Mouse (Mus musculus): Measurements from ENCODE around the gene Arhgap44.

Gene Arhgap44

DNA sequence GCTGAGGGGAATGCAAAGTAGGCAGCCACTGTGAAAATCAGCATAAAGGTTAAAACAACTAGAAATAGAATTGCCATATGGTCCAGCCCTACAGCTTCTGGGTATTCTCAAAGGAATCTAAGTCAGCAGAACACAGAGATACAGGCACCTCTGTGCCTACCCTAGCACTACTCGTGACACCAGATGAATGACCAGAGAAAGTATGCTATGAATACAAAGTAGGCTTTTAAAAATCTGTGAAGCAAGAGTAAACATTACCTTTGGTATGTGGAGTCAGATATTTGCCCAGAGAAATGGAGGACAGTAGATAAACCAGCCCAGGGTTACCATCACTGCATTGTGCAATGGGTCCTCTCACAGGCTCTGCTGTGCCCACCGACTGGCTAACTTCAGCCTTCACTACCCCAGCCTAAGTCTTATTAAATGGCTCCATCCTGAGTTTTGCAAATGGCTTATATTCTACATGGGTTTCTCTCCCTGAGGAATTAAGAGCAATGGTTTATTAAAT lies 25.6 kb downstream of the Arhgap44 start:
- no peak for DNase-seq (ENCODE audit: low spot score)

DNA sequence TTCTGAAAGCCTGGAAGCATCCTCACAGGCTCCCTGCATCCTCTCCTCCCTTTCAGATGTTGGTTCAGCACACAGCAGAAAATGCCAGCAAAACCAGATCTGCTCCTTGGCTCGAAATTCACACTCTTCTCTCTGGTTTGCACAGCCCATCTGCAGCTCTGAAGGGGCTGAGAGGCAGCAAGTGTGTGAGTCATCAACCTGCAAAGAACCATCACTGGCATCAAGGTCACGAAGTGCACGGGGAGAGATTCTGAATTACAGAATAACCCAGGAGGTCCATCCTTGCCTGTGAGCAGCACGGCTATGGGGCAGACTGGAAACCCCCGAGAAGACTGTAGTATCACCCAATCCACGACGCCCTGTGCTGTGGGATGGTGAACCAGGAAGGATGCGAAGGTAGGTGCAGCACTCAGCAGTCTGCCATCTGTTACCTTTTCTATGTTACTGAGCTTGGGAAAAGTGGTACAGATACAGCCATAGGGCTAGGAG lies 27.5 kb downstream of the Arhgap44 start:
- no peak for DNase-seq (ENCODE audit: low spot score)

DNA sequence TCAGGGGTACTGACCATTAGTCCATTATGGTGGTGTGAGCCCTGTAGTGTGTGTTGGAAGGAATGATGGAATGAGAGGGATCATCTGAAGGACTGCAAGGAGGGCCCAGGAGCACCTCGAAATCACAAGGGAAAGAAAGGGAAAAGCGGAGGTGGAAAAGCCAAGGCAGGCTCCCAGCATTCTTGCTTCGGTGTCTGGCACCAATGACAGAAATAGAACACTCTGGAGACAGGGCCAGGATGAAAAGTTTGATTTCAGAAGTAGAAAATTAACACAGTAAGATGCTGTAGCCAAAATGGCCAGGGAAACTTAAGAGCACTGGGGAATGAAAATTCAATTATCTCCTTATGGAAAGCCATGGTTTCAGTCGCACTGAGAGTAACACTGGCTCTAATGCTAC lies 29.1 kb downstream of the Arhgap44 start:
- no peak for DNase-seq (ENCODE audit: low spot score)

DNA sequence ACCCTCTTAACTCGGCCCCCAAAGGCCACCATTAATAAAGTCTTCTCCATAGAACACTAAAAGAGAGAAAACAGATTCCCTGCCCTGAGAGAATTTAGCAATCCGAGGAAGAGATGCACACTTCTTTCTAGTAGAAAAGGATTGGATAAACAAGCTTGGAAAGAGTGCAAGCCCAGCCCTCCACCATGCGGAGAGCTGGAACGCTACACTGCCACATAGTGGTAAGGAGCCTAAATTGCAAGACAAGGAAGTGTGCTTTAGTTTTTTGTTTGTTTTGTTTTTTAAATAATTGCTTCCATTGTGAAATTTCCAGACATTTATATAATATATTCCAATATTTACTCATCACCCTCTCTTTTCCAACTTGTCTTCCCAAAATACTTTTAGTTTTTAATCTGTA lies 33.7 kb downstream of the Arhgap44 start:
- no peak for DNase-seq (ENCODE audit: low spot score)

DNA sequence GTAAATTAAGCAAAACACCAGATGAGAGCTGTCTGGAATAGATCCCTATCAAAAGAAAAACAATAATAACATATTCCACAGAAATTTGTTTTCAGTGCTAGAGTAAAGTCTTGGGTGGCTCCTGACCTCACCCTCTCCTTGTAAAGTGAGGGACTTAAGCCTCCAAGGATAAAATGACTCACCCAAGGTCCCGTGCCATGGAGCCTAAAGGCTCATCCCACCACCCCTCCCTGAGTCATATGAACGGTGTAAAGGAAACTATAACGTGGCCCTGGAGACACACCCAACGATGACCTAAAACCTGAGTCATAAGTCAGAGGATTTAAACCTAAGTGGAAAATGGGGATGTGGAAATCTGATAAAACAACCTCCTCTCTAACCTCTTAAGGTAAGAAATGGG lies 34.1 kb downstream of the Arhgap44 start:
- DNase-seq (ENCODE audit: low spot score): no peak

DNA sequence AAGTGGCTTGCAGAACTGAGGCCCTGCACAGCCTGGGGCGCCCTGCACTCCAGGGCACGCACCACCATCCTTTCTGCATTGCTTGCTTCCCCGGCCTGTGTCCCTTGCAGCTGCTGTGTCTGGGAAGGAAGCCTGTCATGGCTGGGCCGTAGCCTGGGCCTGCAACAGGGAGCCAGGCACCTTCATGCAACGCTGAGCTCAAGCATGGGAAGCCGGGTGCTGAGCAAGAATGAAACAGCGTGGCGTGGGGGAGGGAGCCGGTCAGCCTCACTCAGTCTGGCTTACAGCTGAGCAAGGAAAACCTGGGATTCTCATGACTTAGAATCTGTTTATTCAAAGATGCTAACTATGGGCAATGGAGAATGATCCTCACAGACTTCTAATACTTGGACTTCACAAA lies 36.2 kb downstream of the Arhgap44 start:
- DNase-seq (ENCODE audit: low spot score): no peak

DNA sequence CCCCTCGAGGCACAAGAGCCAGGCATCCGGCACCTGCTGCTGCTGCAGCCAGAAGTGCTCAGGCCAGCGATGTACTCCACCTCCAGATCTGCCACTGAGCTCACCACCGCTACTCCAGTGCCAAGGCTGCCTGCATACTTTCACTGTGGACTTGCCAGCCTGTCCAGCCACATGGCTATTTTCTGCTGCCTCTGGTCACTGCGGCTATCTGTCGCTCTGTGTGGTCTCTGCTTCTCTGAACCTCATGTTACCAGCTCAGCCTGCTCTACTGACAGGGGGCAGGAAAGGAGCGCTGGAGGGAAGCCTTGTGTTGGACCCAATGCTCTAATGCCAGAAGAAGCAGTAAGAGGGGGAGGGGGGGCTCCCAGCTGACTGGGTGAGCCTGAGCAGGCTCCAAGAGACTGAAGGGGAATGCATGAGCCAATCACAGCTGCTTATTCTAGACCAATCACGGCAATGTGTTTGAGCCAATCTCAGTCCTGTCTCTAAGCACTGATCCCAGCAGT lies 37.8 kb downstream of the Arhgap44 start:
- no peak for DNase-seq (ENCODE audit: low spot score)

DNA sequence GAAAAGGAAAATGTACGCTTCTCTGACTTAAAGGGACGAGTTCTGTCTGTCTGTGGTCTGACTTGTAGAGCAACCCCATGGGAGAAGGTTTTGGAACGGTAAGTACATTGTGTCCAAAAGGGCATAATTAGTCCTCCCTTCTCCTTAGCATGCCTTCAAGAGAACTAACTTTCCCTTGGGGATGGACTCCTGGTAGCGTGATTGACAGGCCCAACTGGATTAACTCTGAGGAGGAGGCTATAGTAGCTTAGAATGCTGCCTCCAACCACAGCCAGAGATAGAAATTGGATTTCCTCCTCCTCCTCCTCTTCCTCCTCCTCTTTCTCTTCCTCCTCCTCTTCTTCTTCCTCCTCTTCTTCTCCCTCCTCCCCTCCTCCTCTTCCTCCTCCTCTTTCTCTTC lies 42.5 kb downstream of the Arhgap44 start:
- no peak for DNase-seq (ENCODE audit: low spot score)

DNA sequence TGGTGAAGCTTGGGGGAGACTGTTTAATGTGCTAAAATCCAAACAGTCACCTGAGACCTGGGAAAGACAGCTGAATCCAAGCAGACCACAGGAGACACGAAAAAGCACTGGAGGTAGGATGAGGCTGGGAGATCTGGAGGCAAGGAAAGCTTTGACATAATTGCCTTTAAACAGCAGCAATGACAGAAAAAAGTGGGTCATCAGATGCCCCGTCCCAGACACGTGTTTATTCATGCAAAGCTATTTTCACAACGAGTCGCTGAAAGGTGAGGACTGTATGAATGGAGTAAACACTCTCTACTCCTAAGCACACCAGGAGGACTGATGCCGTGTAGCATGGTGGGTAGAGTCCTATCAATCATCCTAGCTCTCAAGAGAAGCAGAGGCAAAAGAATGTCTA lies 47.0 kb downstream of the Arhgap44 start:
- no peak for DNase-seq (ENCODE audit: low spot score)

DNA sequence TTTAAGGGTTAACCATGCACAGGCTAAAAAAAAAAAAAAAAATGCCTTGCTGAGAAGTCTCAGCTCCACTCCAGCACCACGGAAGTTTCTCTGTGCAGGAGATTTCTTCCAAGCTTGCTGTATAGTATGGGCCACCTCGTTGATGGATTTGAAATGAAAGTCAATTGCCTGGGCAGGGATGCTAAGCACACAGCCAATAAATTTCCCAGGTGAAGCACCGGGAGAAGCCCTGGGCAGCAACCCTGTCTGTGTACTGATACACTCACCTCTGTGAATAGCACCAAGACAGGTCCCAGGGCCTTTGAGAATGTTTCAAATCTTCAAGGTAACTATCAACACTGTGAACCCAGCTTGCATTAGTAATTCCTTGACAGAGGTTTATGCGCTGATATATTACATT lies 50.7 kb downstream of the Arhgap44 start:
- no peak for DNase-seq (ENCODE audit: low spot score)

DNA sequence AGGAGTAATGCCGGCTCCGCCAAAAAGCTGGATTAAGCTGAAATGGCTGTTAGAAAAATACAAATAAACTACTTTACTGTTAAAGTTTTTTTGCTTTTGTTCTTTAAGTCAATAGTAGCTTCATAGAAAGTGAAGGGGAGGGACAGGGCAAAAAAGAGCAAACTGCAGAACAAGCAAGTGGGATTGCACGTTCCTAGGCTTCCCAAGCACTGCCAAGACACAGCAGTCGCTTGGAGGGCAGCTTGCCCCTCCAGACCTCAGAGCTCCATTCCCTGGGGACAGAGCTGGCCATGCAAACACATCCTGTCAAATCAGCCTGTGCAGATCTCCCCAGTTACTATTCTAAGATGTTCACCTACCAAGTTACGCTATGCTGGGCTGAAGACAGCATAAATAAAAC lies 51.1 kb downstream of the Arhgap44 start:
- no peak for DNase-seq (ENCODE audit: low spot score)

DNA sequence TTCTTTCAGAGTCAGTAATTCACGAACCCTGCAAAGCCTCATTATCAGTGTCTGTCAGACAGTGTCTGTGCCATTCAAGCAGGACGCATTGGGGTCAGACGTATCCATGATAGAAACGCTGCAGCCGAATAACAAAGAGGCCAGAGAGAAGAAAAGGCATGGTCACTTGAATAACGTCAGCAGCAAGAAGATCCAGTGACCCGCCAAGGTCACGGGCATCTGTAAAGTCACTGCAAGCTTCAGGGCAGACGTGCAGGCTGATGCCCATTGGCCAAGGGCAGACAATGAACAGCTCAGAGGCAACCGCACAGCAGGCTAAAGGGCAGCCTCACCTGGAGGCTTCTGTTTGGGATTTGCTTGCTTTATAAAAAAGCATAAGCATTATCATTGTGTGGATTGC lies 52.7 kb downstream of the Arhgap44 start:
- no peak for DNase-seq (ENCODE audit: low spot score)

DNA sequence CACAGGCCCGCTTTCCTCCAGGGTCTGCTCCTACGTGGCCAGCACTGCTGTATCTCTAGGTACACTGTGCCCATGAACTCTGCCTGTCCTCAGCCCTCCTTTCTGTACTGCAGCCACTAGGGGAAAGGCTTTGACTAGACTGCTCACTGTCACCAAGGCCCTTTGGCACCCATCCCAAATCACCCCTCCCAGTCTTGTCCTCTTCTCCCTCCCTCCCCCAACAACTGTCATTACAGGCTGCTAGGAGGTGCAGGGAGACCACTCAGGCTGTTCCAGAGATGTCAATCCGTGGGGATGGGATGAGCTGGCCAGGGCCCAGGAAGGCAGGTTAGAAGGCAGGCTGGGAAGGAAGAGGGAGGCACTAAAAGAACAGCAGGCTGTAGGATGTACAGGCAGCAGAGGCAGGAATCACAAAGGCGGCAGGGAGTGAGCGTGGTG lies 55.0 kb downstream of the Arhgap44 start:
- peak; percentile 22 for DNase-seq (ENCODE audit: low spot score)

DNA sequence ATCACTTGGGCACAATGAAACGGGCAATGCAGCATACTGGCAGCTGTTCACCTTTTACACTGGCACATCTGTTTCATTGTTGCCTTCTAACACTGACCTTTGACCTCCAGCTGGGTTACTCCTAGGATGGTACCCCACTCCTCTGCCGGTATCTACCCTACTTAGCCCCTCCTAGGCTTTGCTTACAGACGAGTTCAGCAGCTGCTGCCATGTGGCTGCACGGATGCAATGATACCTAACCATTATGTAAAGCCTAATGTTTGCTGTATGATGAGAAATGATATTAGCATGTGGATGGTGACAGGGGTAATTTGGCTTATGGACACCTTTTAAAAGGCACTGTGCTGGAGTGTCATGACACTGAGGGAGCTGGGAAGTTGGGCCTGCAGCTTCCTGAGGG lies 55.6 kb downstream of the Arhgap44 start:
- peak; percentile 64 for DNase-seq (ENCODE audit: low spot score)

DNA sequence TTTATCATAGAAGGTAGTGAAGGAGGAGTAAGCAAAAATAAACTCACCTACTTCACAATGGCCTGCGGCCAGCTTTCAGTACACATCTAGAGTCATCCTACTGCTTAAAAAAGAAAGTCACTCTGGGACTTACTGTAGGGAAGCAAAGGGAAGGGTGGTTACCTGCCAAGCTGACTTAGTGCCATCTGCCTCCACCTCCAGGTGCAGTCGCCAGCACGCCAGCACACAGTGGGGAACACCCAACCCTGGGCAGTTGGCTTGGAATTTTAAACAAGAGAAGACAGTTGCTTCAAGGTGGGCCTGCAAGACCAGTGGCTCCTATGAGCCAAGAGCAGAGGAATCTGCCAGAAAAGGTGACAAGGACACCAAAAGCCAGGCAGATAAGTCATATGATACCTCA lies 58.7 kb downstream of the Arhgap44 start:
- no peak for DNase-seq (ENCODE audit: low spot score)

DNA sequence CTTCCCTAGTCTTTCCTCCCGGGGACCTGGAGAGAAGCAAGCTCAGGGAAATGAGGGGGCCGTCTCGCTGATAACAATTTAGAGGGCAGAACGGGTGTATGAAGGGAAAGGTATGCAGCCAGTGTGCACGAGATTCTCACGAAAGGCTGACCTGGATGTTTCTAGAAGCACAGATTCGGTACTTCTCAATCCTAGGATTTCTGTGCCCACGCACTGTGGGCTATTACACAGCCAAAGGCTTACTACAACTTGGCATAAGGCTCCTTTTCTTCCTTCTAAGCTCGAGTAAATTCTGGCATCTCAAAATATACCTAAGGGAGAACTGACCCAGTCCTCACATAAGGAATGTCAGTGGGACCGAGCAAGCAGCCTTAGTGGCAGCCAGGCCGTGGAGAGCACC lies 61.6 kb downstream of the Arhgap44 start:
- DNase-seq (ENCODE audit: low spot score): no peak

DNA sequence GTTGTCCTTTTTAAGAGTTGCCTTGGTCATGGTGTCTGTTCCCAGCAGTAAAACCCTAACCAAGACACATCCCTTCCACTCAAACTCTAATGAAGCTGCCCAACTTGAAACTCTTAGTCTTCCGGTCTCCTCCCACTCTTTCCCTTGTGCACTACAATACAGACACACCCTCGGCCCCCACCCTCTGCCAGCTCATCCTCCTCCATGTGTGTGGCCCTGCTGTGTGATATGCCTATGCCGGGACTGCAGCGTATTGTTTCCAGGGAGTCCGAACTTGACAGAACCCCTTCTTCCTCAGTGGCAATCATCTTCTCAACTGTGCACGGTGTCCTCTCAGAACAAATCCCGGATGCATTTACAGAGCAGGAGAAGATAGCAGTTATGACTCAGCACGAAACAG lies 62.7 kb downstream of the Arhgap44 start:
- DNase-seq (ENCODE audit: low spot score): no peak

DNA sequence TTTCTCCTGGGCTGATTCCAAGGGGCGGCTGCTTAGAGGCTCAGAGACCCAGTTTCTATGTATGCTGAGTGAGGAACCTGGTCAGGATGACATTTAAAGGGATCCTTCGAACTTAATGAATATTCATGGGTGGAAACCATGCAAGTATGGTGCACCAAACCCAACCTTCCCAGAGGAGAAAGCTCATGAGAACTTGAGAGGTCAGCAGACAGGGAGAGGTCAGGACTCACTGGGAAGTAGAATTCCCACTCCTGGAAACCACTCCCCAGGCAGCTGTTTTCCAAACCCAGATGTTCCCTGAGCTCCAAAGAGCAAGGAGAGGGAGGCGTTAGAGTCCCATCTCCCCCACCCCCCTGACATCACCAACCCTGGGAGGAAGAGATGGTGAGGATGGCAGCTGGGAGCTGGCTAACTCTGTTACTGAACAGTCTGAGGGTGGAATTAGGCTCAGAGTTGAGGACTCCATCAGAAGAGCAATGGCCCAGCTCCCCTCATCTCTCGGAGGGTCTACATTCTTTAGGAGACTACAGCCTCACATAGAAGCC lies 65.2 kb downstream of the Arhgap44 start:
- no peak for DNase-seq (ENCODE audit: low spot score)

DNA sequence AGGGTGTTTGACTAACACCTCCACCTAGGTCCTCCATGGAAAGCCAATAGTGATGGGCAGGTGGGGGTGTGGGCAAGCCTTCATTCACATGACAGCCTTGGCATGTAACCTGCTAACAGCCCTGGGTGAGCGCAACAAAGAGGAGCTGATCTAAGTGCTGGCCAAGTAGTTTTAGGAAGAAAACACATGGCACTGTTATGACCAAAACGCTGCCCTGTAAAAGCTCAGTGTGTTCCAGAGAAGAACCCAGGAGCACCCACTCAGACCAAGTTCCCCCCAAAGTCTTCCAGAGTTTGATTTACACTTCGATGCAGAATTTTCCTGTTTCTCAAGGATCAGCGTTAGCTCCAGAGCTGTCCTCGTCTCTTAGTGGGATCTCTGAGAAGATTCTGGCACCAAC lies 65.9 kb downstream of the Arhgap44 start:
- DNase-seq (ENCODE audit: low spot score): no peak

DNA sequence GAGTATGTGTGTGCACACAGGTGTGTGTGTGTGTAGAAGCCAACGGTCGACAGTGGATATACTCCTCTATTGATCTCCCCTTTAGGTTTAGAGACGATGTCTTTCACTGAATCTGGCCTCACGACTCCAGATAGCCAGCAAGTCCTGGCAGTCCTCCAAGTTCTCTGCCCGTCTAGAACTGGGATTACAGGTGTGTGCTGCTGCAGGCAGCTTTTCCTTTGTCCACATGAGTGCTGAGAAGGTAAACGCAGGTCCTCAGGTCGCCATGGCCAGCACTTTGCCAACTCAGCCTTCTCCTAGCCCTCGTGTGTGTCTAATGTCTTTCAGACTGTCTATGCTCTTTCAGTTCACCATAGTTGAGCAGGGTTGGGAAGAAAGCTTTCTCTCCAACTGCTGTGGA lies 69.9 kb downstream of the Arhgap44 start:
- no peak for DNase-seq (ENCODE audit: low spot score)

DNA sequence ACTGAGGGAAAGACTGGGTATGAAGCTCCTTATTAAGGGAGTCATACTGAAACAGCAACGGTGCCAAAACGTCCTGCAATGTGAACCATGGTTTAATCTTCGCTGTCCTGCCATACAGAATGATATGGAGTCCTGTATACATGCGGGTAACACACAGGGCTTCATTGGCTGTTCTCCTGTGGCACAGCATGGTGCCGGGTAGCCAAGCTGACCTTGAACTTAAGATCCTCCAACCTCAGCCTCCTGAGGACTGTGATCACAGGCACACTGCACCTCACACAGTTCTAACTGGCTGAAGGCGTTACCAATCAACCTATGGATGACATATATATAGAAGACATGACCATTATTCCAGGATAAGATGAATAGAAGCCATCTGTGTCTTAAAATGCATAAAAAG lies 72.4 kb downstream of the Arhgap44 start:
- no peak for DNase-seq (ENCODE audit: low spot score)

DNA sequence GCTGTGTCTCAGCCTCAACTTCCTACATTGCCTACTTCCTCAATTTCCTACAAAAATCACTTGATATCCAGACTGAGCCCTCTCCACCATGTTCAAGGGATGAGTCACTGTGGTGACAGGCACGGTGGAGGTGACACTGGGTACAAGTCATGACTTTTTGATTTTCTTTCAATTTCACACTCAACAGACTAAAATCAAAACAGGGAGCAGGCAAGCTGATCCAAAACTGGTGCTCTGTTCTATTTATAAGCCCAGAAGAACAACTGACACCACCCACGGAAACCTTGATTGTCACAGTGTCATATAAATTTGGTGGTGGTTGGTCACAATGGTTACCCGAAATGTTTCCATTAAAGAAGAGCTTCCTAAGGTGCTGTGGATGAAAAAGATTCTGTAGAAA lies 72.8 kb downstream of the Arhgap44 start:
- no peak for DNase-seq (ENCODE audit: low spot score)

DNA sequence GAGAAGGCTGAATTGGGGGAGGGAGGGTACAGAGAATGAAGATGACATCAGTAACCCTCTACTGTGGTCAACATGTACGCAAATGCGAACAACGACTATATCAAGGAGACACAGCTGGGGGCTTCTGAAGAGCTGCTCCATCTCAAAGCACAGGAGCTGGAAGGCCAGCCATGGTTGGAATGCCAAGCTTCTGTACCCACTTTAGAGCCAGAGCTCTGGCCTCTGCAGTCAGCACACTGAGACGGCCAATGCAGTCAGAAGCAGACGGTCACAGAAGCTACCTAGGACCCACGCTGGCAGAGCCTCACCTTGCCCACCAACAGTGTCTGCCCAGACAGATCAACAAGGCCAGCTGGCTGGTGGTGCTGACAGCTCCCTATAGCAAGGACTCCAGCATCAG lies 73.5 kb downstream of the Arhgap44 start:
- DNase-seq (ENCODE audit: low spot score): no peak

DNA sequence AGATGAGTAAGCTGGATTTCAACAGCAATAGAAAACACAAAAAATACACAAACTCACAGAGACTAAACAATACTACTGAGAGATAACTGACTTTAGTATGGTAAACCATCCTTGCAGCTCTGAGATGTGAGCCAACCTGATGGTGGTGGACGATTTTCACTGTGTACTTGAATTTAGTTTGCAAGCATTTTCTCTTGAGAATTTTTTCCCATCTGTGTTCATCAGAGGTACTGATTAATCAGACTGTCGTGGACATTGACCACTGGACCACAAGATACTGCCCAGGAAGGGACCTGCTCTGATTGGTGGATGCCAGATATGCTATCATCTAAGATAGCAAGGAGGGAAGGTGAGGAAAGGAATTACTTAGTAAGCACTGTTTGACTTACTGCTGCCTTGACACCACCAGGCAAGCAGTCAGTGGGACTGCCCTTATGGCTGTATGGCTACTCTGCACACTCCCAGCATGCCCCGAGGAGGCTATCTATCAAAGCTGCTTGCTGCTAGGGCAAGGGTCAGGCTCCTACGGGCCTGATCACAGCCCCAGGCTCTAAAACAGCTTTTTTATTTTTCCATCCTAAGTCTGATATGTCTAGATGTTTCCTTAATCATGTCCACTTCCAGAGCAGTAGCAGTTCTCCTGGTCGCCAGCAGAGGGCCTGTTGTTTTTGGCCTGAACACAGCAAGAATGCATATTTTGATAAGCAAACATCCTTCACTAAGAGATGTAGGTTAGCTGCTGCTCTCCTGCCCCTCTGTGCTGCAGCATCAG lies 74.1 kb downstream of the Arhgap44 start:
- DNase-seq (ENCODE audit: low spot score): peak; percentile 49
